Mouse (Mus musculus): ENCODE data around the gene Pcyox1.

- TF ChIP-seq CTCF (IDR thresholded peaks at IDR 0.05; ENCODE audit: low read depth, low read length) (no peak), TAL1 (conservative IDR thresholded peaks at IDR 0.05; ENCODE audit: low read depth, low read length) (no peak), GATA1 (IDR thresholded peaks at IDR 0.05; ENCODE audit: borderline replicate concordance, low read length) (no peak)
Measured at GRCm38 (mm10) chr6:86419239-86419638, 22.3 kb upstream of the Pcyox1 start.
